Mouse (Mus musculus): Measurements from ENCODE around the gene Bdh1.

GRCm38 (mm10) chr16:31487266-31487665 is 65.2 kb downstream of the Bdh1 start:
- TF ChIP-seq CTCF (IDR thresholded peaks at IDR 0.05; ENCODE audit: control insufficient read depth, insufficient read depth, insufficient read length) (no peak), MYOG (IDR thresholded peaks at IDR 0.05; ENCODE audit: control insufficient read depth, extremely low read depth, insufficient read length) (no peak), USF1 (IDR thresholded peaks at IDR 0.05; ENCODE audit: low read depth) (no peak), CEBPB (IDR thresholded peaks at IDR 0.05; ENCODE audit: low read depth) (no peak), MAX (IDR thresholded peaks at IDR 0.05) (no peak), FOSL1 (IDR thresholded peaks at IDR 0.05; ENCODE audit: insufficient read depth, low read length, poor library complexity, severe bottlenecking) (no peak)

Data from C2C12 (cell line).